Mouse (Mus musculus) lung, adult 2 months (tissue): ENCODE results near the gene Hsf5. TPM values are rescaled to one million over a fixed set of nuclear protein-coding genes. Genes with fewer than 3 reads are reported as not detected.
A peak's percentile ranks its signal among the peaks of the same experiment; 100 is the strongest.

Experiments
- DNase-seq: peaks from one replicate; pipeline ENCODE4 v3.0.0; 2022
- H3K4me1 ChIP-seq: fragments of 200-500 bp; 2 replicates; pipeline ENCODE4 v1.6.1; 2011; ENCODE audit warnings: low read length; ENCODE audit not compliant: control insufficient read depth, insufficient read depth
- H3K4me3 ChIP-seq: fragments of 200-500 bp; replicated peaks from 2 replicates; pipeline ENCODE3; 2011; ENCODE audit warnings: low read depth, mild to moderate bottlenecking, control low read depth, low read length; ENCODE audit errors: extremely low read depth
- CTCF ChIP-seq: fragments of 200-500 bp; IDR thresholded peaks from 2 replicates; pipeline ENCODE4 v1.5.1; 2011; ENCODE audit warnings: mild to moderate bottlenecking, low read length, control low read depth; ENCODE audit not compliant: insufficient read depth
- POLR2A ChIP-seq: fragments of 200-500 bp; IDR thresholded peaks from 2 replicates; pipeline ENCODE4 v1.6.1; 2011; ENCODE audit warnings: low read depth, mild to moderate bottlenecking, control low read depth, low read length, borderline replicate concordance; ENCODE audit errors: extremely low read depth
- WGBS: fragments of 180-500 bp; shearing (Covaris S2); methylation state at CpG from one replicate; pipeline ENCODE4 v1.1.7; 2018; 5-methylcytosine and 5-hydroxymethylcytosine counted together
- polyA plus RNA-seq: library from polyadenylated mRNA; depleted of rRNA; stranded (reverse); fragments of >200 nt; gene quantifications from 2 replicates; pipeline ENCODE4 v1.2.3, GENCODE M21; 2012; rRNA removed

The Hsf5 gene
- polyA plus RNA-seq, result 0.02 TPM in 1 of 2 replicates, not detected in the other

DNA sequence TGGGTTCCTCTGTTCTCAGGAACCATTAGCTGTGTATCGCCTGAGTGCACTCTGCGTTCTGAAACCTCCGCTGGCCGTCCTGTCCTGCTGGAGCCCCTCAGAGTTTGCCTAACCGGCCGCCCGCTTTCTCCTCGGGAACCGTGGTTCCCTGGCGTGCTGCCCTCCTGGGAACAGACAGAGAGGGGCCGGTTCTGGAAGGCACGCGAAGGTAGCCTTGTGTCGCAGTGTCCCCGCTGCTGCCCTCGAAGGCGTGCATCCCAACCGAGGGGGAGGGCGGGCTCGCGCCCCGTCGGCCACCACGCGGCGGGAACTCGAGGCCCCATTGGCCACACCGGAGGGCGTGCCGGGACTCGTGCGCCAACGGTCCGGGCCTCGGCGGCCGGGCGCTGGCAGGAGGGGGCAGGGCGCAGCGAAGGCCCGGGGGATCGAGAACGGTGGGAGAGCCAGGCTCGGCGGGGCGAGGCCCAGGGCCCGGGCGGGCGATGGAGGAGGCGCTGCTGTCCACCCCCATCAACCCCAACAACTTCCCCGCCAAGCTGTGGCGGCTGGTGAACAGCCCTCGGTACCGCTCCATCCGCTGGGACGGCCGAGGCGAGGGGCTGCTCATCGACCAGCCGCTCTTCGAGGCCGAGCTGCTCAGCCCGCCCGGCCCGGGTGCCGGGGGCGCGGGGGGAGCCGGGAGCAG, at the start of gene Hsf5:
Hsf5 (plus strand) TSS at position 375 of the 685 bp plus-strand sequence.
- no peak for DNase-seq
- no peaks in the 10 kb centered on the region for H3K4me1 ChIP-seq
- H3K4me3 ChIP-seq, result no peak within 1 kb of the TSS
- WGBS, result 89% methylated on average over 68 of the region's 69 CpGs
- TF ChIP-seq POLR2A, result no peak
- no peak for TF ChIP-seq CTCF

DNA sequence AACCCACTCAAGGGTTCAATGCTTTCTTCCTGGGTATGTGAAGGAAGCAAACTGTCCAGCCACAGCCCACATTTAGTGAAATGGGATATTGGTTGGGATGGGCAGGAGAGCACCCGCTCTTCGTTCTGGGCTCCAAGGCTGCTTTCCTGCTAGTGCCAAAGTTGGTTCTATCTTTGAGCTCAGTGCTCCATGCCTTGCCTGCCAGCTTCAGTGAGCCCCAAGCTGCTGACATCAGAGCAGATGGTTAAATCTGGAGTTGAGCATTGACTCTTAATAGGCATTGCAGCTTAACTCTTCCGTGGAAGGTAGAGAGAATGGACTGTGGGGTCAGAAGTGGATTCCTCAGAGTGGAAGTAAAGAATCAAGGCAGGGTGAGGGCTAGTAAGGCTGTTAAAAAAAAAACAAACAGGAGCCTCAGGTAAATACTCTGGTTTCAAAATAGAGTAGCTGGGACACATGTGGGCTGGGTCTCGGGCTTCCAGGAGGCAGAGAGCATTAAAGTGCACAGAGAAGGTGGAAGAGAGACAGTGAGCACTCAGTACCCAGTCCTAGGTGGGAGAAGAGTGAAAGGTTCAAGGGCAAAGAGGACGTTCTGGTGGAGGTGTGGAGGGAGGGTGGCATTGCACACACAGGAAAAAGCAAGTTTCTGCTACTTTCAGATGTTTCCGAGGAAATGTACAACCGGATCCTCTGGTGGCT, 48.6 kb upstream of the Hsf5 start, which contains the start of gene Sept4:
Sept4 (plus strand) TSS at position 649 of the 699 bp plus-strand sequence.
- 76% methylated on average over 7 of the region's 7 CpGs for WGBS
- no peak for DNase-seq
- no peak within 1 kb of the TSS for H3K4me3 ChIP-seq
- H3K4me1 ChIP-seq, result peaks cover 6% of the 10 kb centered on the region; the same call in 1 of the 2 replicates
- TF ChIP-seq CTCF (no peak), POLR2A (no peak)

DNA sequence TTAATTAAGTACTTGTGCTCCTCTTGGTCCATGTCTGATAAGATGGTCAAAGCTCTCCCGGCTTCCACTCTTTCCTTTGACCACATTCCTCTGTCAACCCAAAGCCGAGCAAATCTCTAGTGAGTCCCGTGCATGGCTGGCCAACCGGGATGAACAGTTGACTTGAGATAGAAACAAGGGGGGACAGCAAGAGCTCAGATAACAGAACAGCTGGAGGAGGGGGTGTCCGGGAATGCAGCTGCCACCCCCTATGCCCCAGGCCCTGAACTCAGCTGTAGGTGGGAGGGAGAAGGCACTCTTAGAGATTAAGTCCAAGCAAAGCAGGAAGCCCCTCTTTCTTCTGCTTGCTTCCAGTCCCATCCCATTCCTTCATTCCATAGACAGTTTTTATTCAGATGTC, 46.2 kb upstream of the Hsf5 start:
- DNase-seq, result no peak
- Histone ChIP-seq H3K4me3 (no peak overlapping the region), H3K4me1 (peaks cover 6% of the 10 kb centered on the region; the same call in 1 of the 2 replicates)
- 67% methylated on average over 5 of the region's 5 CpGs for WGBS
- TF ChIP-seq POLR2A (no peak), CTCF (no peak)

- no peak for DNase-seq
- peaks cover 6% of the 10 kb centered on the region; the same call in 1 of the 2 replicates for H3K4me1 ChIP-seq
- H3K4me3 ChIP-seq, result no peak overlapping the region
- WGBS, result 71% methylated on average over 1 of the region's 1 CpGs
- no peak for TF ChIP-seq CTCF
- no peak for TF ChIP-seq POLR2A
These were observed 45.5 kb upstream of the Hsf5 start for GRCm38 (mm10) chr11:87571361-87571950.

DNA sequence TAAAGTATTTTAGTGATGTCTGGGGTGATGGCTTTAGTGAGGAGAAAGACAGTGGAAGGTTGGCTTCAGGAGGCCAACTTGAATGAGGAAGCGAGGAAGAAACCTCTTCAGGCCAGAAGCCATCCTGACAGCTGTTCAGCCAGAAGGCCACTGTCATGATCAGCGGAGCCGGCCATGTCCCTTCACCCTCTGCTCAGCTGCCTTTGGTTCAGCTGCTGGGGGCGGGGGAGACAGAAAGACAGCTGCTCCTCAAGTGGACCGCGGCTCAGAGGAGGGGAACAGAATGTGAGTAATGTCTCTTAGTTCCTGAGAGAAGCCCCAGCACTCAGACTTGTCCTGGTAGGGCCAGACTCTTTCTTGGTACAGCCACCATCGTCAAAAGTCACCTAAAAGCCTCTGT, 43.2 kb upstream of the Hsf5 start:
- no peak for TF ChIP-seq POLR2A
- TF ChIP-seq CTCF, result no peak
- Histone ChIP-seq H3K4me1 (peaks cover 11% of the 10 kb centered on the region; the same call in 1 of the 2 replicates), H3K4me3 (no peak overlapping the region)
- 66% methylated on average over 7 of the region's 7 CpGs for WGBS
- DNase-seq, result no peak

DNA sequence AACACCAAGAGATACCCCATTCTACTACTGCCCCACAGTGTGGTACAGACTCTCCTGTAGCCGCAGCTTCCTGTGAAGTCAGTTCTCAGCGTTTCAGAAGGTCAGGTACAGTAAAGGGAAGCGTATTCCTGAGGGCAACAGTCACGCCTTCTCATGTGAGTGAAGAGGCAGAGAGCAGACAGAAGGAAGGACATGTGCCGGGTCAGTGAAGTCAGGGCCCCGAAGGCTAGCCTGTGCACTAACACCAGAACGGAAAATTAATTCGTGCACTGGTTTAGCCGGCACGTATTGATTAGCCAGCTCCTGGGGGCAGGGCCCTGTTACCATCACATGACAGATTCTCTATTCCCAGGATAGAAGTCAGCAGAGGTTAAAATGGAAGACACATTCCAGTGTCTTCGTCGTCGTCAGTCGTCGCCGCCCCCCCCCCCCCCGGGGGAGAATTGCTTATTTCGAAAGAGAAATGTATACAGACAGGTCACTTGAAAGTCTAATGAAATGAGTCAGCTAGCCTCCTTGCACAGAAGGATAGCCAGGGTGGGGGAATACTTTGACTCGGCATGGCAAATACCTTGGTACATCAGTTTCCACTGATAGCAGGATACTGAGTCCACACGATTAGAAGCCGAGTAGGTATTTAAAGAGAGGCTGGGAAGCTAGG, 42.3 kb upstream of the Hsf5 start:
- H3K4me1 ChIP-seq, result peaks cover 11% of the 10 kb centered on the region; the same call in 1 of the 2 replicates
- no peak for TF ChIP-seq POLR2A
- TF ChIP-seq CTCF, result no peak
- no peak for DNase-seq
- WGBS, result 56% methylated on average over 21 of the region's 21 CpGs
- no peak overlapping the region for H3K4me3 ChIP-seq

GRCm38 (mm10) chr11:87577601-87578248, 39.2 kb upstream of the Hsf5 start:
- WGBS, result 47% methylated on average over 6 of the region's 6 CpGs
- peak overlapping the region; percentile 79 for H3K4me3 ChIP-seq
- H3K4me1 ChIP-seq, result peaks cover 6% of the 10 kb centered on the region; the same call in 1 of the 2 replicates
- no peak for TF ChIP-seq CTCF
- no peak for TF ChIP-seq POLR2A
- no peak for DNase-seq

DNA sequence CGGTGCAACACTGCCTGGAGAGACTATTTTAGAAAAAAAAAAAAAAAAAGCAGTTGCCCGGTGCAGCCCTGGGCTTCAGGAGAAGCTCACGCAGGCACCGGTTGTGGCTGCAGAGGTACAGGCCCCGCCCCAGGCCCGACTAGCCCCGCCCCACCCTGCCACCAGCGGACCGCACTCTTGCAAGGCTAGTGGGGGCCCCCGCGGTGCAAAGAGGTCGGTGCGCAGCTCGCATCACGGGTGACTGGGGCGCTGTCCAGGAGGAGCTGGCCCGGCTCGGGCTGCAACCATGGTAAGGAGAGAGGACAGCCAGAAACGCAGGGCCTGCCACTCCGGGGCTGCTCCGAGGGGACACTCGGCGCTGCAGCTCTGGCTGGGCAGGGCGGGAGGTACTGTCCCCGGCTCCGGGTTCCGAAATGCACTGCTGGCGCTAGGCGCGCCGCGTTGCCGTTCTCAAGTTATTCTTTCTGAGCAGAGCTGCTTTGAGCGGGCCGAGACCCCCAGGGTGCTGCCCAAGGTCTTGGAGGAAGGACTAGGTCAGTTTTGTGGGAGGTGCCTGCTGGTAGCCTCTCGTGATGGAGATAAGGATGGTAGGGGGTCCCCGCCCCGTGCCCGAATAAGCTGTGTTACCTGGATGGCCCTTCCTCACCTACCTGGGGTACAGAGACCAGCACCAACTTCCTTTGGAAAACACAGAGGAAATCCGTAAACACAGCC, 38.6 kb upstream of the Hsf5 start:
- Histone ChIP-seq H3K4me3 (peak overlapping the region; percentile 79), H3K4me1 (peaks cover 6% of the 10 kb centered on the region; the same call in 1 of the 2 replicates)
- 1% methylated on average over 40 of the region's 40 CpGs for WGBS
- peak; percentile 68; the same call in 1 of the 2 replicates for TF ChIP-seq POLR2A
- TF ChIP-seq CTCF, result no peak
- DNase-seq, result peak; percentile 74
